Mouse (Mus musculus) R1 (cell line): ENCODE results near the gene Fmo2.
A peak's percentile ranks its signal among the peaks of the same experiment; 100 is the strongest.

Experiments used
- DNase-seq: peaks from one replicate; pipeline ENCODE4 v3.0.0-alpha.2; 2018; ENCODE audit warnings: low read depth, low spot score

The Fmo2 gene

GRCm38 (mm10) chr1:162891980-162892451 is 6.5 kb downstream of the Fmo2 start:
- no peak for DNase-seq

- no peak for DNase-seq
Measured at GRCm38 (mm10) chr1:162888646-162889045, 9.9 kb downstream of the Fmo2 start.

- no peak for DNase-seq
Measured at GRCm38 (mm10) chr1:162887644-162888043, 10.9 kb downstream of the Fmo2 start.

- DNase-seq, result peak; percentile 10
Measured at GRCm38 (mm10) chr1:162886138-162886816, 12.2 kb downstream of the Fmo2 start.

- DNase-seq, result no peak
Measured at GRCm38 (mm10) chr1:162882681-162883080, 15.8 kb downstream of the Fmo2 start.

GRCm38 (mm10) chr1:162879595-162880369 is 18.7 kb downstream of the Fmo2 start:
- peak; percentile 51 for DNase-seq

GRCm38 (mm10) chr1:162875091-162875490 is 23.4 kb downstream of the Fmo2 start:
- no peak for DNase-seq

- DNase-seq, result no peak
Measured at GRCm38 (mm10) chr1:162871701-162872311, 26.7 kb downstream of the Fmo2 start.

- no peak for DNase-seq
Measured at GRCm38 (mm10) chr1:162870978-162871377, 27.5 kb downstream of the Fmo2 start.

GRCm38 (mm10) chr1:162867396-162867795 is 31.1 kb downstream of the Fmo2 start:
- no peak for DNase-seq

GRCm38 (mm10) chr1:162866280-162866681 is 32.2 kb downstream of the Fmo2 start, which contains the start of gene Fmo1:
Gene Fmo1, minus strand, starts transcription at chr1:162866610.
- no peak for DNase-seq

GRCm38 (mm10) chr1:162865493-162865830 is 33.1 kb downstream of the Fmo2 start:
- DNase-seq, result no peak

- DNase-seq, result no peak
Measured at GRCm38 (mm10) chr1:162864816-162865492, 33.6 kb downstream of the Fmo2 start.

GRCm38 (mm10) chr1:162864279-162864678 is 34.2 kb downstream of the Fmo2 start:
- DNase-seq, result no peak

- no peak for DNase-seq
Measured at GRCm38 (mm10) chr1:162863579-162863978, 34.9 kb downstream of the Fmo2 start.

GRCm38 (mm10) chr1:162862328-162862727 is 36.2 kb downstream of the Fmo2 start:
- no peak for DNase-seq

GRCm38 (mm10) chr1:162859996-162860605 is 38.4 kb downstream of the Fmo2 start:
- no peak for DNase-seq

- DNase-seq, result peak; percentile 14
Measured at GRCm38 (mm10) chr1:162859545-162859976, 39.0 kb downstream of the Fmo2 start.

GRCm38 (mm10) chr1:162858748-162859130 is 39.8 kb downstream of the Fmo2 start:
- no peak for DNase-seq

- no peak for DNase-seq
Measured at GRCm38 (mm10) chr1:162857766-162858747, 40.5 kb downstream of the Fmo2 start.
